Mouse (Mus musculus) bone marrow, adult 2 months (tissue): ENCODE data around the gene Apaf1.

Source experiments
- CTCF ChIP-seq: fragments of 200-500 bp; IDR thresholded peaks from 2 replicates; pipeline ENCODE4 v1.5.1; 2011; ENCODE audit warnings: low read length, control low read depth; ENCODE audit not compliant: control insufficient read depth, insufficient read depth
- POLR2A ChIP-seq: fragments of 200-500 bp; IDR thresholded peaks from 2 replicates; pipeline ENCODE4 v1.6.1; 2011; ENCODE audit warnings: low read depth, mild to moderate bottlenecking, control low read depth, low read length, borderline replicate concordance; ENCODE audit not compliant: control insufficient read depth

GRCm38 (mm10) chr10:90942001-90942700, 140.4 kb downstream of the Apaf1 start:
- TF ChIP-seq CTCF (no peak), POLR2A (no peak)
